Mouse (Mus musculus) liver, embryonic 14.5 days (tissue): ENCODE results near the gene Meiob. TPM values are rescaled to one million over a fixed set of nuclear protein-coding genes. Genes with fewer than 3 reads are reported as not detected.
A peak's percentile ranks its signal among the peaks of the same experiment; 100 is the strongest.

Experiments used
- ATAC-seq: fragments of 200-750 bp; cut with Nextera tagmentation; 2 replicates; pipeline ENCODE4 v1.8.0; 2017; ENCODE audit warnings: moderate number of reproducible peaks, mild to moderate bottlenecking, moderate library complexity; ENCODE audit not compliant: insufficient read depth
- DNase-seq, 3 experiments: peaks; one replicate each; pipeline ENCODE4 v3.0.0-alpha.2; 2012 to 2013; ENCODE audit warnings: low read depth in 3 of 3, low spot score in 3 of 3
- H3K27ac ChIP-seq: fragments of 300-500 bp; sonication (generic); 2 replicates; pipeline ENCODE4 v1.5.1; 2014; ENCODE audit warnings: moderate library complexity, mild to moderate bottlenecking, control low read depth, inconsistent platforms
- H3K27me3 ChIP-seq: fragments of 300-500 bp; sonication (generic); 2 replicates; pipeline ENCODE4 v1.6.1; 2014; ENCODE audit warnings: mild to moderate bottlenecking, low read length, moderate library complexity; ENCODE audit not compliant: control insufficient read depth, insufficient read depth
- H3K36me3 ChIP-seq: fragments of 300-500 bp; sonication (generic); replicated peaks from 2 replicates; pipeline ENCODE4 v1.6.1; 2014; ENCODE audit warnings: low read depth; ENCODE audit not compliant: control insufficient read depth, insufficient read depth
- H3K4me1 ChIP-seq, 2 experiments: fragments of 200-500 bp in 1 of 2; fragments of 300-500 bp in 1 of 2; sonication (generic) in 1 of 2; replicated peaks; 2 replicates each; pipeline ENCODE4 v1.6.1; 2012 to 2014; ENCODE audit warnings: antibody characterized with exemption in 1 of 2, inconsistent platforms in 1 of 2, low read length in 1 of 2; ENCODE audit not compliant: control insufficient read depth in 2 of 2, insufficient read depth in 2 of 2
- H3K4me2 ChIP-seq: fragments of 300-500 bp; sonication (generic); 2 replicates; pipeline ENCODE4 v1.6.1; 2014; ENCODE audit warnings: low read depth, mild to moderate bottlenecking, control low read depth, moderate library complexity
- H3K4me3 ChIP-seq, 2 experiments: fragments of 200-500 bp in 1 of 2; fragments of 300-500 bp in 1 of 2; sonication (generic) in 1 of 2; 2 replicates each; pipeline ENCODE4 v1.5.1; 2012 to 2014; ENCODE audit warnings: low read depth in 2 of 2, low read length in 2 of 2, mild to moderate bottlenecking in 2 of 2, control low read depth in 1 of 2, inconsistent platforms in 1 of 2, moderate library complexity in 1 of 2; ENCODE audit not compliant: insufficient read depth in 1 of 2
- H3K9ac ChIP-seq: fragments of 300-500 bp; sonication (generic); replicated peaks from 2 replicates; pipeline ENCODE4 v1.6.1; 2014; ENCODE audit warnings: mild to moderate bottlenecking, control low read depth, moderate library complexity
- H3K9me3 ChIP-seq: fragments of 300-500 bp; sonication (generic); 2 replicates; pipeline ENCODE4 v1.6.1; 2016; ENCODE audit warnings: low read length, mixed read lengths; ENCODE audit not compliant: control insufficient read depth
- CTCF ChIP-seq: IDR thresholded peaks from 2 replicates; pipeline ENCODE4 v1.5.1; 2016; ENCODE audit warnings: antibody characterized with exemption, low read depth, control low read depth
- EP300 ChIP-seq: IDR thresholded peaks from 2 replicates; pipeline ENCODE4 v1.6.1; 2016; ENCODE audit warnings: antibody characterized with exemption, low read depth
- WGBS: fragments of 180-500 bp; shearing (Covaris S2); extraction: QIAGEN DNeasy Blood & Tissue Kit; methylation state at CpG from one replicate; pipeline ENCODE4 v1.1.7; 2014; ENCODE audit not compliant: insufficient replicate concordance; 5-methylcytosine and 5-hydroxymethylcytosine counted together
- polyA plus RNA-seq, 2 experiments: library from polyadenylated mRNA; depleted of rRNA in 1 of 2; stranded (reverse) in 1 of 2; unstranded in 1 of 2; fragments of >200 nt; fragmentation: Nextera tagmentation in 1 of 2; extraction: Ambion mirVana in 1 of 2; gene quantifications; 2 replicates each; pipeline versions ENCODE4 v1.2.1 to v1.2.3; 2012 to 2014

The Meiob gene
- polyA plus RNA-seq, 2 experiments, result 0.65 to 0.90 TPM

DNA sequence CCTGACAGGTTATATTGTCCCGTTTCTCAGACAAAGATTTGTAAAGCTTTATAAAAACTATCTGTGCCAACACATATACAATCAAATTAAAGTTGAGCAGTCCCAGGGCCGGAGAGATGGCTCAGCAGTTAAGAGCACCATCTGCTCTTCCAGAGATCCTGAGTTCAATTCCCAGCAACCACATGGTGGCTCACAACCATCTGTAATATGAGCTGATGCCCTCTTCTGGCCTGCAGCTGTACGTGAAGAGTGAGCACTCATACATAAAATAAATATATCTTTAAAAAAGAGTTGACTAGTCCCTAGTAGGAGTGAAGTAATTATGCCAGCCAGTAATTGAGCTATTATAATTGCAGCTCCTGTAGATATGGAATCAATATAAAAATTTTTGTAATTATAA is 3.6 kb upstream of the Meiob start:
- H3K9ac ChIP-seq, result no peak overlapping the region
- no peak overlapping the region for H3K27ac ChIP-seq
- H3K4me3 ChIP-seq, result no peak overlapping the region
- no peaks in the 10 kb centered on the region; the same call in 1 of the 2 replicates for H3K27me3 ChIP-seq
- WGBS, result 48% methylated on average over 3 of the region's 3 CpGs
- no peaks in the 10 kb centered on the region for H3K9me3 ChIP-seq
- no peak overlapping the region for H3K4me2 ChIP-seq
- DNase-seq (no peak), ATAC-seq (no peak)
- peaks cover 4 to 11% of the 10 kb centered on the region in 2 experiments for H3K4me1 ChIP-seq
- H3K36me3 ChIP-seq, result no peaks in the 10 kb centered on the region
- TF ChIP-seq EP300, result no peak
- peak; percentile 23; the same call in 1 of the 2 replicates for TF ChIP-seq CTCF

DNA sequence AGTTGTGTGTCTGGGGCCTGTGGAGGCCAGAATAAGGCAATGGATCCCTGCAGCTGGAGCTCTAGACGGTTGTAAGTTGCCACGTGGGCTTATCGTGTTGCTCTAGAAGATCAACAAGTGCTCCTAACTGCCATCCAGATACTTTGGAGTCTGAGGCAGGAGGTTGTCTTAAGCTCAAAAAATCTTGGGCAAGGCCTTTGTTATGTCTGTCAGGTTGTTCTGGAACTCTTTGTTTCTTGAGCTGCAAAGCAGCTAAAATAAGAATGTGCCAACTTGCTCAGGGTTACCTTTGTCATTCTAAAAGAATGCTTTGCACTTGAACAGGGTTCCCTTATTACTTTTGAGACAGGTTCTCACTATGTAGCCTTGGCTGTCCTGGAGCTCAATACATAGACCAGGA is 7.1 kb downstream of the Meiob start:
- no peak overlapping the region for H3K9ac ChIP-seq
- no peak overlapping the region for H3K27ac ChIP-seq
- TF ChIP-seq EP300, result no peak
- no peak for TF ChIP-seq CTCF
- no peaks in the 10 kb centered on the region for H3K36me3 ChIP-seq
- no peak overlapping the region for H3K4me2 ChIP-seq
- ATAC-seq (no peak), DNase-seq (no peak)
- no peaks in the 10 kb centered on the region for H3K9me3 ChIP-seq
- H3K27me3 ChIP-seq, result no peaks in the 10 kb centered on the region
- H3K4me1 ChIP-seq, result peaks cover 17 to 26% of the 10 kb centered on the region in 2 experiments
- 48% methylated on average over 3 of the region's 3 CpGs for WGBS
- no peak overlapping the region for H3K4me3 ChIP-seq

DNA sequence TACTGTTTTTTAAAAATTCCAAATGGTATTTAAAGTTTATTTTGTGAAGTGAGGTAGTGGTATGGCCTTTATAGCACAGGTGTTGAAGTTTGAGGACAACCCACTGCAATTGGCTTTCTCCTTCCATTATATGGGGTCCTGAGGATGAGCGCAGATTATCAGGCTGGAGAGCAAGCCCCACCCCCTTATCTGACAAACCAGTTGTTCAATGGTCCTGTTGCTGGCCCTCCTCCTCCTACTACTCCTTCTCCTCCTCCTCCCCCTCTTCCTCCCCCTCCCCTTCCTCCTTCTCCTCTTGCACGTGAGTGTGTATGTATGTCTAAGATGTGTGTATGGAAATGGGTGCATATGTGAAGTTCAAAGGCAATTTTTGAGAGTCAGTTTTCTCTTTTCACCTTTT is 8.1 kb downstream of the Meiob start:
- Histone ChIP-seq H3K9me3 (no peaks in the 10 kb centered on the region), H3K9ac (no peak overlapping the region), H3K4me3 (no peak overlapping the region), H3K4me1 (peaks cover 17 to 26% of the 10 kb centered on the region in 2 experiments), H3K27me3 (no peaks in the 10 kb centered on the region), H3K4me2 (peak overlapping the region; percentile 30; the same call in 1 of the 2 replicates), H3K27ac (no peak overlapping the region), H3K36me3 (no peaks in the 10 kb centered on the region)
- ATAC-seq (peak; percentile 84), DNase-seq (peak in 1 of 3 experiments; percentile 40)
- TF ChIP-seq CTCF (no peak), EP300 (peak; percentile 54)
- 6% methylated on average over 2 of the region's 2 CpGs for WGBS

DNA sequence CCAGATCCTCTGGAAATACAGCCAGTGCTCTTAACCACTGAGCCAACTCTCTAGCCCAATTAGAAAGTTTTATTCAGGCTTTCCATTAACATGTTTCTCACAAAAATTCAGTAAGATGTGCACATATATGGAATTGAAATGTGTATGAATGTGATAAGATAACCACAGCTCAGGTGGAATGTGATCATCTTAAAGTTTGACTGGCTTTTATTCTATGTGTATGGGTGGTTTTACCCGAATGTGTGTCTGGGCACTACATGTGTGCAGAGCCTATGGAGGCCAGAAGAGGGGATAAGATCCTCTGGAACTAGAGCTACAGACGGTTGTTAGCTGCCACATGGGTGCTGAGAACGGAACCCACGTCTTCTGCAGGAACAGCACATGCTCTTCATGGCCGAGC is 11.2 kb downstream of the Meiob start:
- DNase-seq (peak in 1 of 3 experiments; percentile 38), ATAC-seq (peak; percentile 63; the same call in 1 of the 2 replicates)
- TF ChIP-seq CTCF (0 out of 2 replicates have a peak, but pooled peaks have one; percentile 8), EP300 (peak; percentile 67)
- no peaks in the 10 kb centered on the region for H3K36me3 ChIP-seq
- H3K4me2 ChIP-seq, result no peak overlapping the region
- H3K9me3 ChIP-seq, result no peaks in the 10 kb centered on the region
- H3K27me3 ChIP-seq, result no peaks in the 10 kb centered on the region
- peaks cover 17 to 26% of the 10 kb centered on the region in 2 experiments for H3K4me1 ChIP-seq
- H3K9ac ChIP-seq, result no peak overlapping the region
- H3K4me3 ChIP-seq, result no peak overlapping the region
- WGBS, result 54% methylated on average over 5 of the region's 5 CpGs
- H3K27ac ChIP-seq, result no peak overlapping the region; the same call in 1 of the 2 replicates

DNA sequence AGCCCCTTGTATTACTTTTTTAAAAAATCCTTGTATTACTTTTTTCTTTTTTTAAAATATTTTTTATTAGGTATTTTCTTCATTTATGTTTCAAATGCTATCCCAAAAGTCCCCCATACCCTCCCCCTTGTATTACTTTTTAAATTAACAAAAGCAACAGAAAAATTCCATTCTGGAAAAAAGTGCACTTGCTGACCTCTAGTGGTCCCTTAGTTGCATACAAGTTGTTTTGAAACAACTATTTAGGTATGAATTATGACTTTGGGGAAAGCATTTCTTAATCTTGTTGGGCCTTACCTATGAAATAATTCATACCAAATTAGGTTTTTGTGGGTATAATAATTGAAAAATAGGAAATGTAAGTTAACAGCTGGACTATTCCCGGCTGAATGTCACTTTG is 13.4 kb downstream of the Meiob start:
- H3K27ac ChIP-seq, result no peak overlapping the region

More for the DNA sequence above, 13.4 kb downstream of the Meiob start:
- no peaks in the 10 kb centered on the region for H3K36me3 ChIP-seq
- no peak overlapping the region for H3K4me2 ChIP-seq
- H3K9me3 ChIP-seq, result no peaks in the 10 kb centered on the region
- TF ChIP-seq CTCF (peak; percentile 40; the same call in 1 of the 2 replicates), EP300 (no peak)
- H3K9ac ChIP-seq, result no peak overlapping the region
- DNase-seq (no peak), ATAC-seq (no peak)
- H3K27me3 ChIP-seq, result no peaks in the 10 kb centered on the region; the same call in 1 of the 2 replicates
- H3K4me3 ChIP-seq, result no peak overlapping the region
- H3K4me1 ChIP-seq, result peaks cover 11% of the 10 kb centered on the region in 2 experiments
- 23% methylated on average over 1 of the region's 1 CpGs for WGBS
